Mouse (Mus musculus): ENCODE data around the gene Klhl33.
"Not testable (repeated sequence)": the region's sequence is repeated elsewhere in the genome, so short reads cannot be mapped to it uniquely, and the experiment has no call there.

The Klhl33 gene

GRCm38 (mm10) chr14:50903973-50904827 is 6.9 kb upstream of the Klhl33 start:
- no peak for DNase-seq (ENCODE audit: low spot score)

GRCm38 (mm10) chr14:50897992-50898391 is 685 bp upstream of the Klhl33 start:
- not testable (repeated sequence) for DNase-seq (ENCODE audit: low spot score)

- no peak for DNase-seq (ENCODE audit: low spot score)
Observed at GRCm38 (mm10) chr14:50896747-50897373, 447 bp downstream of the Klhl33 start.

GRCm38 (mm10) chr14:50895985-50896746 is 1.1 kb downstream of the Klhl33 start:
- peak; percentile 50 for DNase-seq (ENCODE audit: low spot score)

- no peak for DNase-seq (ENCODE audit: low spot score)
Observed at GRCm38 (mm10) chr14:50895407-50895806, 1.9 kb downstream of the Klhl33 start.

- DNase-seq (ENCODE audit: low spot score), result peak; percentile 26
Observed at GRCm38 (mm10) chr14:50892541-50893459, 4.5 kb downstream of the Klhl33 start.

- no peak for DNase-seq (ENCODE audit: low spot score)
Observed at GRCm38 (mm10) chr14:50892091-50892490, 5.2 kb downstream of the Klhl33 start.

- no peak for DNase-seq (ENCODE audit: low spot score)
Observed at GRCm38 (mm10) chr14:50891621-50892020, 5.7 kb downstream of the Klhl33 start.

GRCm38 (mm10) chr14:50876236-50876950 is 20.9 kb downstream of the Klhl33 start:
- no peak for DNase-seq (ENCODE audit: low spot score)

GRCm38 (mm10) chr14:50875591-50876230 is 21.6 kb downstream of the Klhl33 start:
- DNase-seq (ENCODE audit: low spot score), result no peak

- DNase-seq (ENCODE audit: low spot score), result no peak
Observed at GRCm38 (mm10) chr14:50875175-50875574, 22.1 kb downstream of the Klhl33 start.

GRCm38 (mm10) chr14:50871284-50871683 is 26.0 kb downstream of the Klhl33 start:
- no peak for DNase-seq (ENCODE audit: low spot score)

- no peak for DNase-seq (ENCODE audit: low spot score)
Observed at GRCm38 (mm10) chr14:50870805-50871143, 26.5 kb downstream of the Klhl33 start.

- DNase-seq (ENCODE audit: low spot score), result peak; percentile 52
Observed at GRCm38 (mm10) chr14:50869889-50870804, 27.2 kb downstream of the Klhl33 start, which contains the start of gene Tep1. Gene Tep1, minus strand, starts transcription at chr14:50870560.

GRCm38 (mm10) chr14:50868656-50869055 is 28.7 kb downstream of the Klhl33 start:
- no peak for DNase-seq (ENCODE audit: low spot score)

- DNase-seq (ENCODE audit: low spot score), result no peak
Observed at GRCm38 (mm10) chr14:50868211-50868610, 29.1 kb downstream of the Klhl33 start.

GRCm38 (mm10) chr14:50866966-50867365 is 30.3 kb downstream of the Klhl33 start:
- DNase-seq (ENCODE audit: low spot score), result no peak

GRCm38 (mm10) chr14:50865005-50865404 is 32.3 kb downstream of the Klhl33 start:
- DNase-seq (ENCODE audit: low spot score), result not testable (repeated sequence)

- DNase-seq (ENCODE audit: low spot score), result no peak
Observed at GRCm38 (mm10) chr14:50862641-50863040, 34.7 kb downstream of the Klhl33 start.

Measured in ovary, adult 18-20 months (tissue).